Mouse (Mus musculus): ENCODE measurements around the gene Gucy1b2.

DNA sequence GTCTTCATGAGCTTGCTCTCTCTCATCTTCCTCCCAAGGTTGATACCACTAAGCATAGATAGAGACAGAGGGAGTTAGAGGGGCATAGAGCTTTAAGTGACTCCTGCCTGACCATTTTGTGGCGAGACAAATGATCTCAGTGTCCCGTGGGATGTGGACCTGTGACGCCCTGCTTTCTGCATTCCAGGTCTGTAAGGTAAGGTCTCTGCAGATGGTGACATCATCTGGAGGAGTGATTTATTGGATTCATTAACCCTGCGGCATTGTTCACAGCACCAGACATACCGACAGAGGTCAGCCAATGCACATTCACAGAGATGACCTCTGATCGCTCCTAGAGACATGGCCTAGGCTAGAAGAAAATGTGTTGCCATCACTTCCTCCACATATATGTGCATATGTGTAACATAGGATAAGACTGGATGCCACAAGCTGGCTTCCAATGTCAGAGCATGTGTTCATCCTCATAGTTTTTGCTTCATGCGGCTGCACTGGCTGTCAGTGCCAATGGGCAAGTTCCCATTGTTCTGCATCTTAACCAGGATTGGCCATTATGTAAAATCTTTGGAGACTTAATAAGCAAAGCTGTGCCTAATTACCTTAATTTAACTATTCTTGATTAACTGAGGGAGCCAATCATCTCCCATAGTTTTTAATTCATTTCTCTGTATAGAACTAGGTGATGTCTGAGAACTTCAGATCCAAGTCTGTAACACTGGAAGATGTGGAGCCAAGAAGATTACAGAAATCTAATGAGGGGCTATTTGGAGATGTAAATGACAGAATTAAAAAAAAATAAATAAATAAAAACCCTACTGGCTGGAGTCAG lies 9.5 kb downstream of the Gucy1b2 start:
- TF ChIP-seq CTCF (IDR thresholded peaks at IDR 0.05; ENCODE audit: low read depth), result no peak
- no peak for TF ChIP-seq EP300 (IDR thresholded peaks at IDR 0.05; ENCODE audit: low read depth)
